Mouse (Mus musculus) left cerebral cortex, adult 6 months (tissue): Measurements from ENCODE around the gene Zfp280b. TPM values are rescaled to one million over a fixed set of nuclear protein-coding genes. Genes with fewer than 3 reads are reported as not detected.

Experiments used
- long read RNA-seq, 2 experiments: library from polyadenylated mRNA; unstranded; transcript quantifications; one replicate each; pipeline ENCODE4 v2.0.0; 2019 to 2020
- polyA plus RNA-seq: library from polyadenylated mRNA; unstranded; fragments of <200 nt; fragmentation: Nextera tagmentation; gene quantifications from 2 replicates; pipeline ENCODE4 v1.2.3, GENCODE M21; 2021

Zfp280b gene
- polyA plus RNA-seq, result 3.8 and 5.1 TPM in 2 replicates
- long read RNA-seq, experiment 1, full-length matches to known transcripts, result 24 of 35 reads
- long read RNA-seq, experiment 1, partial matches to known transcripts, result 0 of 35 reads
- long read RNA-seq, experiment 1, other reads (novel, unspliced or antisense), result 11 of 35 reads
- long read RNA-seq, experiment 2, partial matches to known transcripts, result 0 of 4 reads
- long read RNA-seq, experiment 2, other reads (novel, unspliced or antisense), result 4 of 4 reads

GRCm38 (mm10) chr10:76032402-76033118, at the start of gene Zfp280b:
Zfp280b (plus strand) TSS chr10:76032650.

Other genes with a start within 250 kb of the Zfp280b start
- 44.3 and 47.6 TPM in 2 replicates for gene Gstt1, start 234.1 kb upstream of the Zfp280b start, polyA plus RNA-seq
- not detected in 2 replicates for gene Gstt4, start 210.1 kb upstream of the Zfp280b start, polyA plus RNA-seq
- 5.7 and 6.3 TPM in 2 replicates for gene Gstt2, start 195.2 kb upstream of the Zfp280b start, polyA plus RNA-seq
- 1,436 and 1,608 TPM in 2 replicates for gene Mif, start 172.4 kb upstream of the Zfp280b start, polyA plus RNA-seq
- gene Derl3, start 139.2 kb upstream of the Zfp280b start, polyA plus RNA-seq, result 1.8 and 2.2 TPM in 2 replicates
- 107 and 113 TPM in 2 replicates for gene Smarcb1, start 111.0 kb upstream of the Zfp280b start, polyA plus RNA-seq
- 1,355 and 1,446 TPM in 2 replicates for gene Chchd10, start 99.5 kb upstream of the Zfp280b start, polyA plus RNA-seq
- gene Mmp11, start 96.2 kb upstream of the Zfp280b start, polyA plus RNA-seq, result 1.6 and 1.7 TPM in 2 replicates
- gene Gm867, start 92.0 kb upstream of the Zfp280b start, polyA plus RNA-seq, result 0.34 TPM in 1 of 2 replicates, not detected in the other
- 0.36 TPM in 1 of 2 replicates, not detected in the other for gene Vpreb3, start 89.6 kb upstream of the Zfp280b start, polyA plus RNA-seq
- gene Gm5134, start 78.1 kb upstream of the Zfp280b start, polyA plus RNA-seq, result not detected in 2 replicates
- not detected in 2 replicates for gene Slc5a4b, start 78.3 kb downstream of the Zfp280b start, polyA plus RNA-seq
- not detected in 2 replicates for gene Slc5a4a, start 114.8 kb downstream of the Zfp280b start, polyA plus RNA-seq
- 61.9 and 87.9 TPM in 2 replicates for gene Prmt2, start 205.2 kb downstream of the Zfp280b start, polyA plus RNA-seq
- 138 and 155 TPM in 2 replicates for gene S100b, start 221.2 kb downstream of the Zfp280b start, polyA plus RNA-seq